ENCODE assay signal across 8 mouse cellular contexts in genomic region chr1:164307124-164307751, GRCm38 (mm10). TPM values are rescaled to one million over a fixed set of nuclear protein-coding genes. Genes with fewer than 3 reads are reported as not detected.
DNase-seq lines count a peak whose midpoint lies in the region; ATAC-seq lines count a peak whose summit lies in the region.

Gene Blzf1, minus strand, starts transcription at chr1:164307489.

- H3K9ac ChIP-seq in hindbrain, embryonic 15.5 days: peak within 1 kb of the TSS; percentile 74

- H3K4me1 ChIP-seq in hindbrain, embryonic 15.5 days (replicated peaks): peaks cover 35% of the 10 kb centered on the region

- H3K4me2 ChIP-seq in hindbrain, embryonic 15.5 days: peak within 1 kb of the TSS; percentile 85

- H3K4me3 ChIP-seq in hindbrain, embryonic 15.5 days: peak within 1 kb of the TSS; percentile 97

- H3K27me3 ChIP-seq in hindbrain, embryonic 15.5 days: no peaks in the 10 kb centered on the region

- no peaks in the 10 kb centered on the region for H3K9me3 ChIP-seq in hindbrain, embryonic 15.5 days

- peak; percentile 98 for DNase-seq in T-cell, adult 2 months (ENCODE audit: low spot score)
- peak; percentile 95 to 96 for DNase-seq in cerebellum, postnatal 36 days
- DNase-seq in frontal cortex, postnatal 36 days (ENCODE audit: low spot score in 2 of 2): peak; percentile 92 to 97
- peak; percentile 97 for DNase-seq in left cerebral cortex, adult 11 months (ENCODE audit: low spot score)
- peak; percentile 97 for DNase-seq in lung, postnatal 4 days
- DNase-seq in retina, postnatal 7 days (ENCODE audit: low read depth, low spot score): peak; percentile 96
- DNase-seq in urinary bladder, adult 2 months (ENCODE audit: low spot score): peak; percentile 71

- peaks cover 11% of the 10 kb centered on the region for H3K36me3 ChIP-seq in hindbrain, embryonic 15.5 days

- under 1% methylated on average over 35 of the region's 35 CpGs for WGBS in hindbrain, embryonic 15.5 days

- H3K27ac ChIP-seq in hindbrain, embryonic 15.5 days (replicated peaks): peak within 1 kb of the TSS; percentile 82

- ATAC-seq in hindbrain, embryonic 15.5 days (ENCODE audit: low FRiP score, low read depth): peak; percentile 99

RNA-seq across cellular contexts. Expression of gene Blzf1, which starts in this region (rescaled TPM):
- polyA plus RNA-seq in hindbrain, embryonic 15.5 days (2015; fragmentation: Nextera tagmentation; extraction: Ambion mirVana): 30.3 and 31.9 TPM in 2 replicates
- 21.2 and 23.4 TPM in 2 replicates for polyA plus RNA-seq in urinary bladder, adult 2 months (2012; rRNA removed)

Comparison
In these comparisons a context has a peak if more than half of its experiments do, and no peak if none do; other contexts are left out.
1. Peak in every context shown above with its lines: DNase-seq, ATAC-seq, H3K4me3 ChIP-seq and H3K27ac ChIP-seq.